Mouse (Mus musculus): ENCODE measurements around the gene Fth1.
"Not testable (repeated sequence)": the region's sequence is repeated elsewhere in the genome, so short reads cannot be mapped to it uniquely, and the experiment has no call there.

Fth1 gene

GRCm38 (mm10) chr19:9980258-9980657 lies at the start of gene Fth1:
Fth1 (plus strand) TSS chr19:9980598.
- DNase-seq: no peak

DNA sequence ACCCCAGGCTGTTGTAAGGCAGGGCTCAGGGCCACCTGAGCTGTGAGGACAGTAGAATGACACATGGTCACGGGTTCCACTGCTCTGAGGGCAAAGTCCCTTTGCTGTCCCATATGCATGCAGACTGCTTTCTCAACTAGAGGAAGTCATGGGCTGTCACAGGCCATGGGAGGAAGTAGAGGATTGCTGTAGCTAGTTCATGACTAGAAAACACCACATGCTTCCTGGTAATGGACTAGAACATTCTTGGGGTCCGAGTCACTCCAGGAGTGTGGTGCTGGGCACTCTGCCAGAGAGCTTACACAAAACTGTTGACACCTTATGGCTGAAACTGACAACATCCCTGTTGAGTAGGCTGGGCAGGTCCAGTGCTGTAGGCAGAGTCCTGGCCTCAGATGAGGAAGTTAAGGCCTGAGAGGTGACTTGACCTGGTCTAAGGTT lies 49.2 kb upstream of the Fth1 start:
- not testable (repeated sequence) for DNase-seq

- no peak for DNase-seq
Observed at GRCm38 (mm10) chr19:9933908-9934307, 46.5 kb upstream of the Fth1 start.

DNA sequence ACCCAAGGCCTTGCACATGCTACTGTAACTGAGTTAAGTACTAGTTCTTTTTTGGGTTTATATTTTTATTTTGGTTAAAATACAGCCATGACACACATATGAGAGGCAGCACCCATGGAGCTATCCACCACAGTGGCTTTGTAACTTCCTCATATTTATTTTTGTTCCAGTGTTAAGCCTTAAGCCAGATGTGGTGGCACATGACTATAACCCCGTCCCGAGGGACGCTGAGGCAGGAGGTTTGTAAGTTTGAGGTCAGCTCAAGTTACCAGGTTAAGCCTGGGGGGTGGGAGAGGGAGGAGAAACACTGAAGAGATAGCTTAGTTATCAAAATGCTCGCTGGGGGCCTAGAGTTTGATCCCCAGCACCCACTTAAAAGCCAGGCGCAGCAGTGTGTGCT lies 43.8 kb upstream of the Fth1 start:
- no peak for DNase-seq

DNA sequence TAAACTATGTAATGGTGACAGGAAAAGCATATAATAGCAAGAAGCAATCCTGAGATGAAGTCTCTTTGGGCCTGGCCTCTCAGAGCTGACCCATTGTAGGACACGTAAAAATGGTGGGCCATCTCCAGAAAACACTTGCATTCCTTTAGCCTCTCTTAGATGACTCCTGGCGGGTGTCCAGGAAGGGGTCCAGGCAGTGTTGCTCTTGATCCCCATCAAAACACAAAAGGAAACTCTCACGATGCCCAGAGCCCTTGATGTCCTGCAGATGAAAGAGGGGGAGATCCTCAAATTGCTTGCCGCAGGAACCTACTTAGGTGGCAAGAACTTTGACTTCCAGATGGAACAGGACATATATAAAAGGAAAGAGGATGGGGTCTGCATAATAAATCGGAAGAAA lies 43.0 kb upstream of the Fth1 start:
- no peak for DNase-seq

- DNase-seq: no peak
Observed at GRCm38 (mm10) chr19:9938156-9938823, 42.1 kb upstream of the Fth1 start.

GRCm38 (mm10) chr19:9938824-9939303 lies 41.5 kb upstream of the Fth1 start:
- no peak for DNase-seq

GRCm38 (mm10) chr19:9939841-9940240 lies 40.6 kb upstream of the Fth1 start:
- no peak for DNase-seq

- peak in 1 of 2 experiments; percentile 6 for DNase-seq
Observed at GRCm38 (mm10) chr19:9940903-9941302, 39.5 kb upstream of the Fth1 start.

GRCm38 (mm10) chr19:9941809-9942208 lies 38.6 kb upstream of the Fth1 start:
- DNase-seq: no peak

DNA sequence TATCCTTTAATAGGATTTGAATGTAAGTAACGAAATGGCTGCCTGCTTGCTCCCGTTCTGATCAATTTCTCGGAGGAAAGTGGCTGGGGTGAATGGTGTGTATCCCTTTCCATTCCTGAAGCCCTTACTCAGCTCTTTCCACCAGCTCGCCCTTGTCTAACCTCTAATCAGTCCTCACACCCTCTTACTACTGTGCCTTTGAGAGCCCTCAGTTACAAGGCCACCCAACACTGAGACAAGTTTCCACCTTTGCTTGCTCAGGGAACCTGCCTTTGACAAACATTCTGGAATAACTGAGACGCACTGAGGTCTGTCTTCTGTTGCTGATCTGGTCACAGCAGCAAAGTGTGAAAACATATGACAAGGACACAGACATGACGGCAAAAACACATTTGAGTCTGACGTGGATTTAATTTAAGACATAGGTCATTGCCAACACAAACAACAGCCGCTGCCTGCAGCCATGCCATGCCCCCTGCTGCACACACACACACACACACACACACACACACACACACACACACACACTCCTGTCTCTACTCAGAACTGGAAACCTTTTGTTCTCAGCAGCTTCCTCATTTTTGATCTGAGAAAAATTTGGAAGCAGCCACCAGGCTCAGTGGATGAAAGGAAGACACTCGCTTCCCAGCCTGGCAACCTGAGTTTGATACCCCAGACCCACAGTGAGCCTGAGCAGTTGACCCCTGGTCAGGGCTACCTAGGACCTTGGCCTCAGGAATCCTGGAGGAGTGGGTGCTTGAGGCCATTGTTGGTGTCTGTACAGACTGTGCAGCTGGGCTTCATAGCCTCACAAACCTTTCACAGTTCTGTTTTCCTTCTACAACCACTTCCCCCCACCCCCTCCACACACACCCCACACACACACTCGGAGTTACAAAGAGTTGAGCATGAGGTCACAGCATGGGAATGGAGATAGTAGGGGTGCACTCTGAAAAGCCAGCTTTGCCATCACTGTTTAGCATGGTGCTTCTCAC lies 37.6 kb upstream of the Fth1 start:
- no peak for DNase-seq

GRCm38 (mm10) chr19:9945800-9946564 lies 34.4 kb upstream of the Fth1 start:
- no peak for DNase-seq

DNA sequence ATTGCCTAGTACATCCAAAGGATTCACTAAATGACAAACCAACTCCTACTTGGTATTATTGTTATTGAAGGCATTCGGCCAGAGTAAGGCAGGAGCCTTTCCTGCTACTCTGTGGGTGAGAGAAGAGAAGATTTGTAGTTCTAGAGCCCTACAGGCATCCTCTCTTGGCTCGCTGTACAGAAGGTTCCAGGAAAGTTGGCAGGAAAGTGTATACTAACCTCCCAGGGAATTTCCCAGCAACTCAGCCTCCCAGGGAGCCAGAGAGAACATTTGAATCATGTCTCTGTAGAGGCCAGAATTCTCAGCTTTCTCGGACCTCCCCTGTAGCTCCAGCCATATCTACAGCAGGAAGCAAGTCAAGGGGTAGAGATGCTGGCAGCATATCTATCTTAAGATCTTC lies 33.4 kb upstream of the Fth1 start:
- no peak for DNase-seq

- DNase-seq: no peak
Observed at GRCm38 (mm10) chr19:9952390-9952789, 28.0 kb upstream of the Fth1 start.

DNA sequence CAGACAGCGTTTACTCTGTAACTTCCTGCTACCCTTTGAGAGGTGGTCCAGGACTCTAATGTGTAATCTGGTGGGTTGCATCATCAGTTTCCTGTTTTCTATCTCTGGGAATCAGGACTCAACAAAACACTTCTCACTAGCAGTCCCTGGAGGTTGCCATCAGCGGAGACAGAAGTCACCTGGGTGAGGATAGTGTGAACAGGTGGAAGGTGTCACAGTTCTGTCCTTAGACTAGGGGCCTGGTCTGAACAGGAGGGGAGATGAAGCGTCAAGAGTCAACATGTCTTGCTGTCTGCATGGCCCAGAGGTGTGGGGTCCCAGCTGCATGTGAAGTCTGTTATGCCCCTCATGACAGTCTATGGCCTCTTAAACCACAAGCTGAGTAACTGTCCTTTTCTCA lies 27.5 kb upstream of the Fth1 start:
- DNase-seq: no peak

- peak; percentile 13 to 20 for DNase-seq
Observed at GRCm38 (mm10) chr19:9954055-9954810, 26.2 kb upstream of the Fth1 start.

- no peak for DNase-seq
Observed at GRCm38 (mm10) chr19:9954811-9955202, 25.6 kb upstream of the Fth1 start.

GRCm38 (mm10) chr19:9955438-9955837 lies 25.0 kb upstream of the Fth1 start:
- DNase-seq: no peak

GRCm38 (mm10) chr19:9956624-9957388 lies 23.6 kb upstream of the Fth1 start:
- no peak for DNase-seq

GRCm38 (mm10) chr19:9957965-9958364 lies 22.4 kb upstream of the Fth1 start:
- DNase-seq: no peak

- DNase-seq: no peak
Observed at GRCm38 (mm10) chr19:9960769-9961168, 19.6 kb upstream of the Fth1 start.

Measured in cerebellum, postnatal 25 days (tissue).